Mouse (Mus musculus) kidney, postnatal 0 days (tissue): ENCODE measurements at regions not wholly inside any gene's neighbourhood (a gene's known extent, or its start where the extent isn't known, plus 50 kb on each side); places are given as distances from the start of the nearest gene placed in this dataset.
A peak's percentile ranks its signal among the peaks of the same experiment; 100 is the strongest.

Source experiments
- ATAC-seq: fragments of 200-750 bp; cut with Nextera tagmentation; replicated peaks from 2 replicates; pipeline ENCODE4 v1.8.0; 2017; ENCODE audit warnings: low read depth, moderate number of reproducible peaks, moderate TSS enrichment, moderate library complexity; ENCODE audit not compliant: low FRiP score
- DNase-seq: peaks from one replicate; pipeline ENCODE4 v3.0.0-alpha.2; 2016; ENCODE audit warnings: low spot score
- H3K27ac ChIP-seq: fragments of 300-500 bp; sonication (generic); 2 replicates; pipeline ENCODE4 v1.5.1; 2014; ENCODE audit warnings: mild to moderate bottlenecking
- H3K27me3 ChIP-seq: fragments of 300-500 bp; sonication (generic); 2 replicates; pipeline ENCODE4 v1.6.1; 2014; ENCODE audit warnings: low read length, mixed read lengths; ENCODE audit not compliant: insufficient read depth
- H3K36me3 ChIP-seq: fragments of 300-500 bp; sonication (generic); 2 replicates; pipeline ENCODE4 v1.6.1; 2014; ENCODE audit warnings: low read length, mixed read lengths; ENCODE audit not compliant: insufficient read depth
- H3K4me1 ChIP-seq: fragments of 300-500 bp; sonication (generic); replicated peaks from 2 replicates; pipeline ENCODE4 v1.6.1; 2014; ENCODE audit warnings: antibody characterized with exemption, low read length, mixed read lengths; ENCODE audit not compliant: insufficient read depth
- H3K4me2 ChIP-seq: fragments of 300-500 bp; sonication (generic); 2 replicates; pipeline ENCODE4 v1.6.1; 2014; ENCODE audit warnings: mild to moderate bottlenecking, low read length, moderate library complexity, mixed read lengths
- H3K4me3 ChIP-seq: fragments of 300-500 bp; sonication (generic); replicated peaks from 2 replicates; pipeline ENCODE4 v1.5.1; 2014; ENCODE audit warnings: low read depth, low read length
- H3K9ac ChIP-seq: fragments of 300-500 bp; sonication (generic); 2 replicates; pipeline ENCODE4 v1.6.1; 2014; ENCODE audit warnings: low read depth, low read length
- H3K9me3 ChIP-seq: fragments of 300-500 bp; sonication (generic); replicated peaks from 2 replicates; pipeline ENCODE4 v1.6.1; 2016; ENCODE audit warnings: low read length, inconsistent platforms, mixed read lengths
- CTCF ChIP-seq: IDR thresholded peaks from 2 replicates; pipeline ENCODE4 v1.5.1; 2016; ENCODE audit warnings: antibody characterized with exemption, low read depth, mild to moderate bottlenecking, moderate library complexity
- WGBS: fragments of 180-500 bp; shearing (Covaris S2); extraction: QIAGEN DNeasy Blood & Tissue Kit; methylation state at CpG from one replicate; pipeline ENCODE4 v1.1.7; 2014; 5-methylcytosine and 5-hydroxymethylcytosine counted together

DNA sequence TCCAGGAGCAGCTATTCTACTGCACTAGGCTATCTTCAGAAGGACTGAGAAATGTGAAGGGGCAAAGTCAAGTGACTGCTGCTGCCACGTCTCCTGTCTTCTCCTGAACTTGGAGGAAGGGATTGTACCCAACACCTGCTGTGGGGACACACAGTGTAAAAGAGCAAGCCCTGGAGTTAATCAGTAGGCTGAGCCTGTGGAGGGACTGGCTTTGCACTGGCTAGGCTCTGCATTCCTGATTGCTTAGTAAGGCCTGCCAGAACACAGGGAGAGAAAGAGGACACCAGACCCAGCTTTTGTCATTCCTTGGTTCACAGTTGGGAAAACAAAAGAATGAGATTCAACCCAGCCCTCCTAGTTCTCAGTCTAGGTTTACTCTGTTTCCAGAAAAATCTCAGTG, 472.7 kb upstream of the Adamts9 start:
- no peak overlapping the region for H3K4me3 ChIP-seq
- no peaks in the 10 kb centered on the region; the same call in 1 of the 2 replicates for H3K4me1 ChIP-seq
- no peak overlapping the region for H3K27ac ChIP-seq
- no peaks in the 10 kb centered on the region for H3K36me3 ChIP-seq
- 58% methylated on average over 1 of the region's 1 CpGs for WGBS
- no peak overlapping the region for H3K4me2 ChIP-seq
- H3K27me3 ChIP-seq, result no peaks in the 10 kb centered on the region
- ATAC-seq (no peak; the same call in 1 of the 2 replicates), DNase-seq (peak; percentile 68)
- no peaks in the 10 kb centered on the region for H3K9me3 ChIP-seq
- TF ChIP-seq CTCF, result no peak
- no peak overlapping the region for H3K9ac ChIP-seq

DNA sequence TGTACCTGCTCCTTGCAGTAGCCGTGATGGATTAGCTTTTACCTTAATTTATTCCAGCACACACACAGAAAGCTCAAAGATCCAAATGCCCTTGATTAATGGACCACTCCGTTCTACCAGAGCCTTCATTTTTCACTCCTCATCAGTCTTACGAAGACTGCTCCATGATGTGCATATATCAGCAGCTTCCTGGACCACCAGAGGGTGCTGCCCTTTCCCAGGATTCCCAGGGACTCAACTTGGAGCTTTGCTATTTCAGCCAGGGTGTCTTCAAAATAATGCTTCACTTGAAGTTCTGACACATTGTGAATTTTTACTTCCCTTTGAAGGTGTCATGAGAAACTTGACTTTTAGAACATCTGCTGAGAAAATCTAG, 467.8 kb upstream of the Adamts9 start:
- DNase-seq (peak; percentile 27), ATAC-seq (no peak)
- 24% methylated on average over 3 of the region's 3 CpGs for WGBS

DNA sequence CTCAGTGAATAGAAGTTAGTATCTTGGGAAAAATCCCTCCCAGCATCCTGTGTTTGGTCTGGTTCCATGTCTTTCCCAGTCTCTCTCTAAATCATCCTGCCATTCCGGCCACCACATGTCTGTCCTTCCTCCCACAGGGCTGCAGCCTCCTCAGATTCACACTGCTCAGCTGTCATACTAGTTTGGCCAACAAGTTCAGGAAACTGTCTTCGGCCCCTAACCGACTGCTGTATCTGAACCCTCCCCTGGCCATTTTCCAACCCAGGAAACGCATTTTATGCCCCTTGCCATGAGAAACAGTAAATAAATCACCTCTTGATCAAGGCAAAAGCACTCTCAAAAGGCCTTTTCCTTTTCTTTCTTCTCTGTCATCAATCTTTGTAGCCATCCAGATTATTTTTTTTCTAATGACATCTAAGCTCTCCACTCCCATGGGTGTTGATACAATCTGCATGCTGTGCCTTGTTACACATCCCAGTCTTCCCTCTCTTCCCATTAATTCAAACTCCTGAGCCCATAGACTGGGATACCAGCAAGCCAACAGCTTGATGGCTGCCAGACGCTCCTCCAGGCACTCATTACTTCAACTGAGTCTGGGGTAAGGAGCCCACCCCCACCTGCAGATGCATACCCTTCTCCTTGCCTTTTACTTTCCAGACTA, 467.3 kb upstream of the Adamts9 start:
- Histone ChIP-seq H3K9me3 (no peaks in the 10 kb centered on the region), H3K4me2 (no peak overlapping the region), H3K27ac (no peak overlapping the region), H3K4me1 (no peaks in the 10 kb centered on the region; the same call in 1 of the 2 replicates), H3K27me3 (no peaks in the 10 kb centered on the region), H3K36me3 (no peaks in the 10 kb centered on the region), H3K4me3 (no peak overlapping the region), H3K9ac (no peak overlapping the region)
- DNase-seq (peak; percentile 80), ATAC-seq (no peak)
- no peak for TF ChIP-seq CTCF
- 13% methylated on average over 5 of the region's 5 CpGs for WGBS

More for the DNA sequence above, 467.8 kb upstream of the Adamts9 start:
- peak; percentile 49; the same call in 1 of the 2 replicates for TF ChIP-seq CTCF
- no peak overlapping the region for H3K27ac ChIP-seq
- H3K4me2 ChIP-seq, result no peak overlapping the region
- no peaks in the 10 kb centered on the region for H3K27me3 ChIP-seq
- no peaks in the 10 kb centered on the region for H3K36me3 ChIP-seq
- H3K9ac ChIP-seq, result no peak overlapping the region
- H3K4me3 ChIP-seq, result no peak overlapping the region
- no peaks in the 10 kb centered on the region for H3K9me3 ChIP-seq
- no peaks in the 10 kb centered on the region; the same call in 1 of the 2 replicates for H3K4me1 ChIP-seq

DNA sequence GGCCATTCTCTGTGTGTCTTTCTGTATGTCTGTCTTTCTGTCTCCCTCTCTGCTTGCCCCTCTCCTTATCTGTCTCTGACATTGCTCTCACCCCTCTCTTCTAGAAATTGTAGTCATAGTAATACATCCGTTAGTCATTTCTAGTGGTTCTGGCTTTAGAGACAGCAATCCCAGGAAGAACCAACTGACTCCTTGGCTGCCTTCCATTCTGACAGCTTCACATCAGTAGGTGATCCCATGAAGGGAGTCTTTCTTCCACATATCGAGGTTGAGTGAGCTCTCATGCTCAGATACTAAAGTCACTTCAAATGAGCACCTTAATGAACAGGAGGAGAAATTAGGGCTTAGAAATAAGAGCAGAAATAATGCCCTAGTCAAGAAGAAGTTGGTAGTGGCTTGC, 455.3 kb upstream of the Adamts9 start:
- WGBS, result 76% methylated on average over 2 of the region's 2 CpGs
- no peak for DNase-seq
- Histone ChIP-seq H3K27ac (no peak overlapping the region), H3K36me3 (no peaks in the 10 kb centered on the region), H3K4me1 (no peaks in the 10 kb centered on the region; the same call in 1 of the 2 replicates), H3K27me3 (no peaks in the 10 kb centered on the region), H3K4me3 (no peak overlapping the region), H3K9me3 (no peaks in the 10 kb centered on the region), H3K4me2 (no peak overlapping the region), H3K9ac (no peak overlapping the region)
- no peak for TF ChIP-seq CTCF
- no peak for ATAC-seq

DNA sequence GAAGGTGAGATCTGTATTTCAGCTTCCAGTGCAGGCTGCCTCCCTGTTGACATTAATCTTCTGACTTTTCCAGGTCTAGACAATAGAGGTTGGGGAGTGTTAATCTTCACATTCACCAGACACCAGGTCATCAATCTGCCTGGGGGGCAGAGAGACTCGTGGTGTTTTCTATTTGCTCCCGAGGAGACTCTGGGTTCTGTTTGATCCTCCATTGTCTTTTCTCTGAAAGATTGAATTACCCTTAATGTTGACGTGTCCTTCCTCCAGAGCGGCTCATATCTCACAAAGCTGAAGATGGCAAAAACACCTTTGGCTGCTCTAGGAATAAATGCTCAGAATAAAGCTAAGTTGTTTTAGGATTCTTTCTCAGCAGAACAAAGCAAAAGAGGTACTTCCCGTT, 453.8 kb upstream of the Adamts9 start:
- H3K4me2 ChIP-seq, result no peak overlapping the region
- H3K4me1 ChIP-seq, result no peaks in the 10 kb centered on the region; the same call in 1 of the 2 replicates
- no peaks in the 10 kb centered on the region for H3K36me3 ChIP-seq
- H3K27me3 ChIP-seq, result no peaks in the 10 kb centered on the region
- TF ChIP-seq CTCF, result no peak
- ATAC-seq (no peak), DNase-seq (peak; percentile 62)
- H3K4me3 ChIP-seq, result no peak overlapping the region
- WGBS, result 24% methylated on average over 5 of the region's 5 CpGs
- H3K9ac ChIP-seq, result no peak overlapping the region
- H3K27ac ChIP-seq, result no peak overlapping the region
- H3K9me3 ChIP-seq, result no peaks in the 10 kb centered on the region

DNA sequence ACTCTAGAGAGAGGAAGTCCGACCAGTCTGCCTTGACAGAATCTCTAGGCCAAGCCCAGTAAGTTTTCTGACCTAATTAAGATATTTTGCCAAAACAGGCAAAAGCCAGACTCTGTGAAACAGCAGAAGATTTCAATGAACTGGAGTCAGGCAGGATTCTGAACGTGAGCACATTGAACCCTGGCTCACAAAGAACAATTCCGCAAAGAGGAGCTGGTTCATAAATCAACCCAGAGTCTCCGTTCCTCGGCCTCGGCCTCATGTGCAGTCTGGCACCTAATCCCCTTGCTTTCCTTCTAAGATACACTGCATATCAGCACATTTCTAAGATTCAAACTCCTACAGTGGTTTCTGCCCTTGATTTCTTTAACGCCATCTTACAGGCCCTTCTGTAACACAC, 452.7 kb upstream of the Adamts9 start:
- no peak for TF ChIP-seq CTCF
- H3K9me3 ChIP-seq, result no peaks in the 10 kb centered on the region
- H3K4me2 ChIP-seq, result no peak overlapping the region
- H3K27me3 ChIP-seq, result no peaks in the 10 kb centered on the region
- H3K4me3 ChIP-seq, result no peak overlapping the region
- DNase-seq, result peak; percentile 64
- no peak overlapping the region for H3K27ac ChIP-seq
- WGBS, result 25% methylated on average over 7 of the region's 7 CpGs
- H3K9ac ChIP-seq, result no peak overlapping the region
- H3K4me1 ChIP-seq, result no peaks in the 10 kb centered on the region; the same call in 1 of the 2 replicates
- no peaks in the 10 kb centered on the region for H3K36me3 ChIP-seq
- ATAC-seq, result no peak

DNA sequence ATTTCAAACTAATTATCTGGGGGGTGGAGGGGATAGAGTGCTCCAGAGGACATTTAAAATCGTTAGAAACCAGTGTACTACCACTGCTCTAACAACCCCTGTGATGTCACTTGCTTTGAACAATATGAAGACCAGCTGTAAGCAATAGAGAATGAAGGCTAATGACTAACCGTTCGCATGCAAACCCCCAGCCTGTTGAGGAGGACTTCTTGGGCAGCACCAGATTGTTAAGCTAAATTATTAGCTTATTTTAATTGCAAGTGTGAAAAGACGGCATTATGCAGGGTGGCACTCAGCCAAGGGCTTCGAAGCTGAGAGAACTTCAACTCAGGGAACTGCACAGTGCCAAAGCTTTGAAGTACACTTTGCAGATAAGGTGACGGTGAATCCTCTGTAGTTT, 452.0 kb upstream of the Adamts9 start:
- Histone ChIP-seq H3K4me1 (no peaks in the 10 kb centered on the region; the same call in 1 of the 2 replicates), H3K36me3 (no peaks in the 10 kb centered on the region), H3K4me2 (no peak overlapping the region), H3K27ac (no peak overlapping the region), H3K9ac (no peak overlapping the region), H3K27me3 (no peaks in the 10 kb centered on the region), H3K9me3 (no peaks in the 10 kb centered on the region), H3K4me3 (no peak overlapping the region)
- no peak for TF ChIP-seq CTCF
- peak; percentile 35 for DNase-seq
- 35% methylated on average over 6 of the region's 6 CpGs for WGBS
- no peak for ATAC-seq
